Mouse (Mus musculus): Measurements from ENCODE around the gene Mettl27. TPM values are rescaled to one million over a fixed set of nuclear protein-coding genes. Genes with fewer than 3 reads are reported as not detected.
A peak's percentile ranks its signal among the peaks of the same experiment; 100 is the strongest.

Gene Mettl27
- polyA plus RNA-seq (2014; fragmentation: Nextera tagmentation; extraction: Ambion mirVana): 9.1 and 9.2 TPM in 2 replicates

DNA sequence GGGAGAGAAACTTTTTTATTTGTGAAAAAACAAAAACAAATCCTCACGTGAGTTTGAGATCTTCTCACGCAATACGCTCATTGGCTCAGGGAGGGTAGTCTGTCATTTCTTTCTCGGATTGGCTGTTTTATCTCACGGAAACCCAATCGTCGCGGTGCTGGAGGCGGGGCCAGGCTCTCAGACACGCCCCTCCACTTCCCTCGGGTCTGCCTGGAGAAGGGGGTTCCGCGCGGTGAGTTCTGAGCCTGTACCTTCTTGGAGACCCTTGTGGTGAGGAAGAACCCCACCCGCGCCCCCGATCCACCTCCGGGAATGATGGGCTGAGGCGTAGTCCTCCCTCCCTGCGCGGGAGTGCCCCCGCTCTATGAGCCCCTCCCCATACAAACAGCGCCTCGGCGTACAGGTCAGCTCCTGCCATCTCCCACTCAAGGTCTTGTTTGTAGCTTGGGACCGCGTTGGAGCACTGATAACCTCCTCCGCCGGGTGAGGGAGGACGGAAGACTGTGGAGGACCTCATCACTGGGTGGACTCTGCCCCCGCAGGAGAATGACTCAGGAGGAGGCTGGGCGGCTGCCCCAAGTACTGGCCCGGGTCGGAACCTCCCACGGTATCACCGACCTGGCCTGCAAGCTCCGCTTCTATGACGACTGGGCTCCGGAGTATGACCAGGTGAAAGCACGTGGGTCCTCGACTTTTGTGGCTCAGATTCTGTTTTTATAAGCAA lies at the start of gene Mettl27:
Gene Mettl27 (plus strand): TSS at position 190 of the 724 bp plus-strand sequence.
- 1% methylated on average over 41 of the region's 41 CpGs for WGBS
- peak within 1 kb of the TSS; percentile 74 for H3K9ac ChIP-seq (ENCODE audit: low read length)
- H3K4me1 ChIP-seq (ENCODE audit: control insufficient read depth, insufficient read depth, low read length): peaks cover 4% of the 10 kb centered on the region
- peak within 1 kb of the TSS; percentile 54 for H3K4me3 ChIP-seq (ENCODE audit: low read depth, low read length)
- H3K36me3 ChIP-seq (ENCODE audit: control insufficient read depth, insufficient read depth, low read length): no peaks in the 10 kb centered on the region
- peak; percentile 98 for DNase-seq (ENCODE audit: low spot score, missing footprints)
- no peaks in the 10 kb centered on the region for H3K27me3 ChIP-seq (ENCODE audit: control insufficient read depth, insufficient read depth, low read length)
- no peak within 1 kb of the TSS for H3K27ac ChIP-seq (ENCODE audit: low read depth, low read length)
- ATAC-seq (ENCODE audit: low FRiP score): peak; percentile 94
- peak within 1 kb of the TSS; percentile 94 for H3K4me2 ChIP-seq
- H3K9me3 ChIP-seq (ENCODE audit: control insufficient read depth, low read length): no peaks in the 10 kb centered on the region

DNA sequence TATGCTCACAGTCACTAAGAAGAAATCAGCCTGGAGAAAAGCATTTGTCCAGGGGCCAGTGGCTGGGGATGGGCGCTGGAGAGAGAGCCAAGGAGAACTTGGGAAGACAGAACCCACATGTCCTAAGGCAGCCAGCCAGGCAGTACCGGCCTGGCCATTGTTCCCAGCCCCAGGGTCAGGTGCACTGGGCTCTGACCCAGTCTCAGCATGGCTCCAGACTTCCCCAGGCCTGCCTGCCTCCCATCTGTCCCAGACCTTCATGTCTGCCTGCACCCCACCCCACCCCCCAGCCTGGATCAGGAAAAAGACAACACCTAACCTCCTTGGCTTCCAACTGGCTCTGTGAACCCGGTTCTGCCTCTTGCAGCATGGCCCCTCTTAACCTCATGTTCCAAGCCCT lies 49.1 kb upstream of the Mettl27 start:
- H3K4me1 ChIP-seq (ENCODE audit: control insufficient read depth, insufficient read depth, low read length): no peaks in the 10 kb centered on the region
- DNase-seq (ENCODE audit: low spot score, missing footprints): no peak
- 68% methylated on average over 3 of the region's 3 CpGs for WGBS
- H3K27me3 ChIP-seq (ENCODE audit: control insufficient read depth, insufficient read depth, low read length): no peaks in the 10 kb centered on the region
- no peak for ATAC-seq (ENCODE audit: low FRiP score)
- H3K9ac ChIP-seq (ENCODE audit: low read length): no peak overlapping the region
- no peaks in the 10 kb centered on the region for H3K36me3 ChIP-seq (ENCODE audit: control insufficient read depth, insufficient read depth, low read length)
- H3K27ac ChIP-seq (ENCODE audit: low read depth, low read length): no peak overlapping the region
- H3K4me3 ChIP-seq (ENCODE audit: low read depth, low read length): no peak overlapping the region
- no peak overlapping the region for H3K4me2 ChIP-seq
- no peaks in the 10 kb centered on the region for H3K9me3 ChIP-seq (ENCODE audit: control insufficient read depth, low read length)

DNA sequence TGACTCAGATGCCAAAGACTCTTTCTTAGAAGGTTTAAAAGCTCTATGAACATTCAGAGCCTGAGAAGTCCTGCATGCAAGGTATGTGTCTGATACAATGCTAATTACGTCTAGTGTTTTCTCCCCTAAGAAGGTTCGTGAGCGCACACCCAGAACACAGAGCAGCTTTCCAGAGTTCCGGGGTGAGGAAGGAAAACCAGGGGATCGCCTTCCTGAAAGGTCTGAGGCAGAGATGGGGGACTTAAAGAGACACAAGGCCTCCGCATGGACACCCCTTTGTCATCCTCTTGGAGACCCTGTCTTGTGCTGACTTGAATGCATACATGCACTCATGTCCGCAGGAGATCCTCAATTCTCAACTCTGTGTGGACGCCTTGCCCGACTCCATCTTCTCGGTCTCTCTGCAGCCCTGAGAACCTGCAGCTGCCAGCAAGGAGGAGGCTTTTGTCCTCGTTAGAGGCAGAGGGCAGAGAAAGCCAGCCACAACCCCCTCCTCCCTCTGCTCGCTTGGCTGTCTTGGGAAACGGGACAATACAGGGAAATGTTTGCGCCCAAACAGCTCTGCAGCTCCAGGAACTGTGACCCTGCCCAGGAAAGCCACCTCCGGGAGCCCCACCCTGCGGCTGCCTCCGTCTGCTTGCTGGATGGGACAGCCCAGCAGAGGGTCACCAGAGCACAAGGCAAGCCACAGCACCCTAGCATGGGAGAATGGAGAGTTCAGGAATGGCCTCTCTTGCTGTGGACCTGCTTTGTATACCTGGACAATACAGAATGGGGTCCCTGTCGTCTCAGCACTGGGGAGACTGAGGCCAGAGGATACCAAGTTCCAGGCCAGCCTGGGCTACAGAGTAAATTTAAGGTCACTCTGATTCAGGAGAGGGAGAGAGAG lies 44.5 kb upstream of the Mettl27 start:
- Histone ChIP-seq H3K27ac (ENCODE audit: low read depth, low read length) (no peak overlapping the region), H3K9me3 (ENCODE audit: control insufficient read depth, low read length) (no peaks in the 10 kb centered on the region), H3K4me2 (no peak overlapping the region), H3K27me3 (ENCODE audit: control insufficient read depth, insufficient read depth, low read length) (no peaks in the 10 kb centered on the region), H3K36me3 (ENCODE audit: control insufficient read depth, insufficient read depth, low read length) (no peaks in the 10 kb centered on the region), H3K9ac (ENCODE audit: low read length) (no peak overlapping the region; the same call in 1 of the 2 replicates), H3K4me3 (ENCODE audit: low read depth, low read length) (no peak overlapping the region), H3K4me1 (ENCODE audit: control insufficient read depth, insufficient read depth, low read length) (no peaks in the 10 kb centered on the region)
- WGBS: 57% methylated on average over 18 of the region's 18 CpGs
- DNase-seq (ENCODE audit: low spot score, missing footprints) (peak; percentile 85), ATAC-seq (ENCODE audit: low FRiP score) (no peak)

DNA sequence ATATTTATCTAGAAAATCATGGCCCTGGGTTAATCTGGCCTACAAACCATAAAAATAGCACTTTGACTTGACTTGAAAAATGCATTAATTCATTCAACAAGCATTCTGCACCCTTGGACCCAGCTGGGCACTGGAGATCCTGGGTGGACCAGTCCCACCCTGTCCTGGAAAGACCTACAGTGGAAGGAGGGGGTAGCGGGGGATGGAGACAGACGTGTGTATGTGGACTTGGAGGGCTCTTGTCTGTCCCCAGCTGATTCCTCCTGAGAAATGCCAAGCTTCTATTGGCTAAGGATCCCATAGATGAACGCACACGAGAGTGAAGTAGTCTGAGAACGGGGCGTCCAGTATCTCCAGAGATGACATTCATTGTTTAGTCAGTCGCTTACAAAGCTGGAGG lies 43.7 kb upstream of the Mettl27 start:
- ATAC-seq (ENCODE audit: low FRiP score) (no peak), DNase-seq (ENCODE audit: low spot score, missing footprints) (no peak)
- Histone ChIP-seq H3K9ac (ENCODE audit: low read length) (no peak overlapping the region), H3K27me3 (ENCODE audit: control insufficient read depth, insufficient read depth, low read length) (no peaks in the 10 kb centered on the region), H3K27ac (ENCODE audit: low read depth, low read length) (no peak overlapping the region), H3K4me3 (ENCODE audit: low read depth, low read length) (no peak overlapping the region), H3K4me2 (no peak overlapping the region), H3K4me1 (ENCODE audit: control insufficient read depth, insufficient read depth, low read length) (no peaks in the 10 kb centered on the region), H3K9me3 (ENCODE audit: control insufficient read depth, low read length) (no peaks in the 10 kb centered on the region), H3K36me3 (ENCODE audit: control insufficient read depth, insufficient read depth, low read length) (no peaks in the 10 kb centered on the region)
- 85% methylated on average over 7 of the region's 7 CpGs for WGBS

DNA sequence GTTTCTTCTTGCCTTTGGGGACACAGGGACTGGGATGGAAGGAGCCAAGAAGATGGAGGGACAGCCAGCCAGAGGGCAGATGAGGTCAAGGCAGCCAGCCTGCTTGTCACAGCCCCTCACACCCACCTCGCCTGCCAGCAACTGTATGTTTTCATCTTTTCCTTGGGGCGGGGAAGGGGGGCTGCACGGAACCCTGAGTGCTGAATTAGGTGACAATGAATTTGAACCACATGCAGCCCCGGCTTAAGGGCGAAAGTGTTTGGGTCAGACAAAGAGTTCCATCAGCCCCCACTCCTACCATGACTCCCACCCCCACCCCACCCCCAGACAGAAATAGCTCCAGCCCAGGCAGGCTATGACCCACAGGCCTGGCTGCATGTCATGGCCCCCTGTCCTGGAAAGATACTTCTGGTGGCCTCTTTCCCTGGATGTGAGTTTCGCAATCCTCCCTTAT lies 41.5 kb upstream of the Mettl27 start:
- Histone ChIP-seq H3K36me3 (ENCODE audit: control insufficient read depth, insufficient read depth, low read length) (no peaks in the 10 kb centered on the region), H3K9me3 (ENCODE audit: control insufficient read depth, low read length) (no peaks in the 10 kb centered on the region), H3K9ac (ENCODE audit: low read length) (no peak overlapping the region), H3K27me3 (ENCODE audit: control insufficient read depth, insufficient read depth, low read length) (no peaks in the 10 kb centered on the region), H3K4me2 (no peak overlapping the region), H3K4me1 (ENCODE audit: control insufficient read depth, insufficient read depth, low read length) (no peaks in the 10 kb centered on the region), H3K4me3 (ENCODE audit: low read depth, low read length) (no peak overlapping the region), H3K27ac (ENCODE audit: low read depth, low read length) (no peak overlapping the region)
- DNase-seq (ENCODE audit: low spot score, missing footprints): no peak
- no peak for ATAC-seq (ENCODE audit: low FRiP score)
- 88% methylated on average over 6 of the region's 6 CpGs for WGBS

DNA sequence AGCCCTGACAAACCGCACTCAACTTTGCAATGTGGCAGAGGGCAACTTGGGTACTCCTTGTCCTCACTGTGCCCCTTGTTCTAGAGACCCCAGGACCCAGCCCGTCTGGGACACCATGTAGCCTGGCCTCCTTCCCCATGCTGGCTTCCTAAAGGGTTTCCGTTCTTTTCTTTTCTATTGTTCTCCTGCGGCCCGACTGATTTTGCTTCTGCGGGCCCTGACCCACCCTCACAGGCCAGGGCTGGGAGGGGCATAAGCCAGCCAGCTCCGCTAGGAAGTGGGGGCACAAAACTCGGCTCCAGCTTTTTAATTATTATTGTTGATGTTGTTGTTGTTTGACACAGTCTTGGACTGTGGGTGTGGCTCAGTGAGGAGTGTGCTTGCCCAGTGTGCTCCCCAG lies 40.6 kb upstream of the Mettl27 start:
- 66% methylated on average over 8 of the region's 8 CpGs for WGBS
- no peak for DNase-seq (ENCODE audit: low spot score, missing footprints)
- no peak for ATAC-seq (ENCODE audit: low FRiP score)
- H3K36me3 ChIP-seq (ENCODE audit: control insufficient read depth, insufficient read depth, low read length): no peaks in the 10 kb centered on the region
- no peaks in the 10 kb centered on the region for H3K9me3 ChIP-seq (ENCODE audit: control insufficient read depth, low read length)
- no peak overlapping the region for H3K9ac ChIP-seq (ENCODE audit: low read length)
- no peak overlapping the region for H3K27ac ChIP-seq (ENCODE audit: low read depth, low read length)
- H3K4me3 ChIP-seq (ENCODE audit: low read depth, low read length): no peak overlapping the region
- H3K4me1 ChIP-seq (ENCODE audit: control insufficient read depth, insufficient read depth, low read length): no peaks in the 10 kb centered on the region
- no peaks in the 10 kb centered on the region for H3K27me3 ChIP-seq (ENCODE audit: control insufficient read depth, insufficient read depth, low read length)
- no peak overlapping the region for H3K4me2 ChIP-seq

DNA sequence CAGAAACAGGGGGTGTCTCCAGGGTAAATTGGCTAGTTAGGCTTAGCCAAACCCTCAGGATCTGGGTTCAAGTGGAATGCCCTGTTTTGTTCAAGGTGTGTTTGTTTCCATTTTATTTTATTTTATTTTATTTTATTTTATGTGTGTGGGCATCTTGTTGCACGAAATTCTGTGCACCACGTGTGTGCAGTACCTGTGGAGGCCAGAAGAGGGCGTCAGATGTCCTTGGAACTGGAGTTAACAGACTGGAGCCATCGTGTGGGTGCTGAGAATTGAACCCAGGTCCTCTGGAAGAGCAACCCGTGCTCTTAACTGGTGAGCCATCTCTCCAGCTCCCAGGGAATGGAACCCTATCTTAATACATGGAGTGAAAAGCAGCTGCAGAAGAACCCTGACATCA lies 39.5 kb upstream of the Mettl27 start:
- Histone ChIP-seq H3K9ac (ENCODE audit: low read length) (no peak overlapping the region), H3K4me3 (ENCODE audit: low read depth, low read length) (no peak overlapping the region), H3K27ac (ENCODE audit: low read depth, low read length) (no peak overlapping the region), H3K9me3 (ENCODE audit: control insufficient read depth, low read length) (no peaks in the 10 kb centered on the region), H3K4me2 (no peak overlapping the region), H3K36me3 (ENCODE audit: control insufficient read depth, insufficient read depth, low read length) (no peaks in the 10 kb centered on the region), H3K27me3 (ENCODE audit: control insufficient read depth, insufficient read depth, low read length) (no peaks in the 10 kb centered on the region), H3K4me1 (ENCODE audit: control insufficient read depth, insufficient read depth, low read length) (no peaks in the 10 kb centered on the region)
- no peak for ATAC-seq (ENCODE audit: low FRiP score)
- no peak for DNase-seq (ENCODE audit: low spot score, missing footprints)
- 80% methylated on average over 5 of the region's 5 CpGs for WGBS

DNA sequence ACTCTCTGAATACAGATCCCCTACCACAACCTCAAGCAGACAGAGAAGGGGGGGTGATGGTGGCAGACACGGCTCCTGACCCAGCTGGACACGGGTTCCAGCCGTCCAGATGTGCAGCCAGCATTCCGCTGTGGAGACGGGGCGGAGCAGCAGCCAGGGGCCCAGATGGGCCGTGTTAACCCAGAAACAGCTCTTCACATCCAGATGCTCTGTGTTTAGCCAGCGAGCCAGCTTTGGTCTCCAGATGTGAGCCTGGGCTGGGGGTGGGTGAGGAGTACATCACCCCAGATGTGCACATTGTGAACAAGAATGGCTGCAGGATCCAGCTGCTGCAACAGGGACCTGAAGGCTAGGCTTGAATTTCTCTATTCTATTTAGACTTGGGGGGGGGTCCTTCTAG lies 36.9 kb upstream of the Mettl27 start:
- Histone ChIP-seq H3K4me3 (ENCODE audit: low read depth, low read length) (no peak overlapping the region), H3K9me3 (ENCODE audit: control insufficient read depth, low read length) (no peaks in the 10 kb centered on the region), H3K4me2 (no peak overlapping the region), H3K9ac (ENCODE audit: low read length) (no peak overlapping the region), H3K4me1 (ENCODE audit: control insufficient read depth, insufficient read depth, low read length) (no peaks in the 10 kb centered on the region), H3K36me3 (ENCODE audit: control insufficient read depth, insufficient read depth, low read length) (no peaks in the 10 kb centered on the region), H3K27ac (ENCODE audit: low read depth, low read length) (no peak overlapping the region), H3K27me3 (ENCODE audit: control insufficient read depth, insufficient read depth, low read length) (no peaks in the 10 kb centered on the region)
- ATAC-seq (ENCODE audit: low FRiP score) (no peak), DNase-seq (ENCODE audit: low spot score, missing footprints) (no peak)
- WGBS: 75% methylated on average over 8 of the region's 8 CpGs

DNA sequence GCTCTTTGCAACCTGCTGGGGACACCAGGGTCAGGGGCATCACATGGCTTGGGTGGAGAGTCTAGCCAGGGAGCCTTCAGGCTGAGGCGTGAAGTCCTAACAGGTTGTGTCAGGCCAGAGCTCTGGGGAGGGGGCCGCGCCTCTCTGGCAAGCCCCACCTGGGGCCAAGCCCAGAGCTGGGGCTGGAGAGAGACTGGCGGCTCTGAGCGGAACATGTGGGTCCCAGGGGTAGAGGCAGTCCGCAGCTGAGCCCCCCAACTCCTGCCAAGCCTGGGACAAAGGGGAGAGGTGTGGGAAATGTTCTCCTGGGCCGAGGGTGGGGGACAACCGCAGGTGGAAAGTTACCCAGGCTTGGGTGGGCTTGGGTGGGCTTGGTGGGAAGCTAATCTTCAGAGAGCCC lies 35.2 kb upstream of the Mettl27 start:
- no peaks in the 10 kb centered on the region for H3K4me1 ChIP-seq (ENCODE audit: control insufficient read depth, insufficient read depth, low read length)
- no peak overlapping the region for H3K4me2 ChIP-seq
- ATAC-seq (ENCODE audit: low FRiP score): no peak
- H3K27ac ChIP-seq (ENCODE audit: low read depth, low read length): no peak overlapping the region
- H3K4me3 ChIP-seq (ENCODE audit: low read depth, low read length): no peak overlapping the region
- no peak for DNase-seq (ENCODE audit: low spot score, missing footprints)
- no peaks in the 10 kb centered on the region for H3K36me3 ChIP-seq (ENCODE audit: control insufficient read depth, insufficient read depth, low read length)
- H3K9ac ChIP-seq (ENCODE audit: low read length): no peak overlapping the region
- no peaks in the 10 kb centered on the region for H3K9me3 ChIP-seq (ENCODE audit: control insufficient read depth, low read length)
- H3K27me3 ChIP-seq (ENCODE audit: control insufficient read depth, insufficient read depth, low read length): no peaks in the 10 kb centered on the region
- 84% methylated on average over 8 of the region's 8 CpGs for WGBS
